9 mouse cellular contexts compared by ENCODE assay signal in genomic region chr5:118880546-118880945, GRCm38 (mm10).
DNase-seq lines count a peak whose midpoint lies in the region; ATAC-seq and TF ChIP-seq lines count a peak whose summit lies in the region.
"Had no signal": no experiment of that assay in that cellular context is flagged by ENCODE, and none has a peak within 500 bp of the region (broad histone marks: within the 10 kb centered on the region; RNA-seq: fewer than 3 reads in every experiment).

No protein-coding gene starts in this region.

- ATAC-seq in kidney, embryonic 16.5 days (ENCODE audit: low FRiP score, low TSS enrichment), result 0 out of 2 replicates have a peak, but pooled peaks have one; percentile 25
- ATAC-seq in megakaryocyte-erythroid progenitor cell, adult 5-6 weeks (replicated peaks; ENCODE audit: low FRiP score, low TSS enrichment, poor library complexity, severe bottlenecking), result no peak

- H3K36me3 ChIP-seq in kidney, embryonic 16.5 days (ENCODE audit: insufficient read depth, low read length), result no peaks in the 10 kb centered on the region
- H3K36me3 ChIP-seq in small intestine, adult 2 months (ENCODE audit: control insufficient read depth, insufficient read depth, low read length), result no peaks in the 10 kb centered on the region

- H3K27ac ChIP-seq in kidney, embryonic 16.5 days (ENCODE audit: low read length), result peak overlapping the region; percentile 65; the same call in 1 of the 2 replicates
- H3K27ac ChIP-seq in small intestine, adult 2 months (ENCODE audit: insufficient read depth, low read depth, low read length), result 0 out of 2 replicates have a peak overlapping the region, but pooled peaks have one; percentile 7

- H3K27me3 ChIP-seq in kidney, embryonic 16.5 days (ENCODE audit: insufficient read depth, low read length), result peaks cover 34% of the 10 kb centered on the region
- no peaks in the 10 kb centered on the region for H3K27me3 ChIP-seq in small intestine, adult 2 months (ENCODE audit: control insufficient read depth, insufficient read depth, low read length)

- peak; percentile 3 to 20 for DNase-seq in cerebellum, postnatal 14 days
- no peak for DNase-seq in cerebellum, adult 8-10 months
- DNase-seq in testis, postnatal 14 days (ENCODE audit: low spot score), result peak; percentile 21
- DNase-seq in testis, postnatal 10 days (ENCODE audit: low spot score), result no peak
- no peak for DNase-seq in cerebellum, postnatal 4 days (ENCODE audit: low spot score in 2 of 2)
- DNase-seq: right cerebral cortex, postnatal 14 days had no signal

- no peak overlapping the region for H3K9ac ChIP-seq in kidney, embryonic 16.5 days (replicated peaks; ENCODE audit: low read length)

- H3K4me2 ChIP-seq in kidney, embryonic 16.5 days (replicated peaks; ENCODE audit: low read depth, low read length), result no peak overlapping the region; the same call in 1 of the 2 replicates

- H3K9me3 ChIP-seq in kidney, embryonic 16.5 days (ENCODE audit: low read length), result no peaks in the 10 kb centered on the region

- WGBS in kidney, embryonic 16.5 days, result 61% methylated on average over 9 of the region's 9 CpGs
- WGBS in small intestine, adult 2 months, result 34% methylated on average over 9 of the region's 9 CpGs

- peaks cover 17% of the 10 kb centered on the region; the same call in 1 of the 2 replicates for H3K4me1 ChIP-seq in kidney, embryonic 16.5 days (ENCODE audit: insufficient read depth, low read length)
- H3K4me1 ChIP-seq in small intestine, adult 2 months (ENCODE audit: control insufficient read depth, insufficient read depth, insufficient read length, low read length), result peaks cover 11% of the 10 kb centered on the region; the same call in 1 of the 2 replicates

- TF ChIP-seq CTCF in small intestine, adult 2 months (IDR thresholded peaks at IDR 0.05; ENCODE audit: extremely low read depth, insufficient read length, insufficient replicate concordance, low read depth, low read length), result no peak

- no peak for TF ChIP-seq POLR2A in small intestine, adult 2 months (IDR thresholded peaks at IDR 0.05; ENCODE audit: low read depth, low read length)

- no peak overlapping the region for H3K4me3 ChIP-seq in kidney, embryonic 16.5 days (ENCODE audit: low read length)
- peak overlapping the region; percentile 10 for H3K4me3 ChIP-seq in small intestine, adult 2 months (ENCODE audit: low read depth, low read length)

Comparison
In these comparisons a context has a peak if more than half of its experiments do, and no peak if none do; other contexts are left out.
1. DNase-seq: peak in cerebellum, postnatal 14 days (2 of 2) and testis, postnatal 14 days (single experiment); none in cerebellum, adult 8-10 months (single experiment), testis, postnatal 10 days (single experiment) and cerebellum, postnatal 4 days (0 of 2).